Mouse (Mus musculus): ENCODE data around the gene Gm21976. TPM values are rescaled to one million over a fixed set of nuclear protein-coding genes. Genes with fewer than 3 reads are reported as not detected.
A peak's percentile ranks its signal among the peaks of the same experiment; 100 is the strongest.

Gm21976 gene
- not detected for total RNA-seq (2021)
- long read RNA-seq, experiment 1 = 0 reads
- long read RNA-seq, experiment 2 = 0 reads

DNA sequence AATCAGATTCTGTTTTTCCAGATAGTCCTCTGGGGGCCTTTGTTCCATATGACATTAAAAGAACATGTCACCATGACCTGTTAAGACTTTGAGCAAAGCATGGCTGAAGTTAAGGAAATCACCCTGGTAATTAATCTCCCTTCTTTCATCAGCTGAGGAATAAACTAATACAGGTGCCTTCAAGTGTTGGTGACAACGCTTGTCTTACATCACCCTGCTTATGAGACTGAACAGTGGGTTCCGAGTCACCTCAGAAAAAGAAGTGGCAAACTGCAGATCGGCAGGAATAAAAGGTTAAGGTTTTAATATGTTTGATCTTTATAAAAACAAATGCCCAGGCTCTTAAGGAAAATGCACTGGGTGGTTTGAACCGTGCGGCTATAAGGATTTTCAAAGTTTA, at the start of gene Gm21976:
Gene Gm21976 (plus strand): TSS at position 202 of the 400 bp plus-strand sequence.
- DNase-seq (ENCODE audit: low spot score) = no peak

DNA sequence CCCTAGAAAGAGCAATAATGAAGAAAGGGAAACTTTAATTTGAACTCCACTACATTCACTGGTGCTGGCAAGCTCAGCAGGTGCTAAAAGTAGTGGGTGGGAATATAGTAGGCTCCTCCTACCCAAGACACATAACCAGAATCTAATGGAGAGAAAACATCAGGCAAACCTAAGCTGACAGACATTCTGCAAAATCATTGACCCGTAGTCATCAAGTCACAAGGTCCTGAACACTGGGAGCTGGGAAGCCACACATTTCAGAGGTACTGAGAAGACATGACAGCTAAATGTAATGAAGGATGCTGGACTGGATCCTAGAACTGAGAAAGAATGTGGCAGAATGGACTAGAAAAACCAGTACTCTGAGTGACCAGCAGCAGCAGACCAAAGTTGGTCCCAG, 49.2 kb upstream of the Gm21976 start:
- DNase-seq (ENCODE audit: low spot score) = no peak

DNA sequence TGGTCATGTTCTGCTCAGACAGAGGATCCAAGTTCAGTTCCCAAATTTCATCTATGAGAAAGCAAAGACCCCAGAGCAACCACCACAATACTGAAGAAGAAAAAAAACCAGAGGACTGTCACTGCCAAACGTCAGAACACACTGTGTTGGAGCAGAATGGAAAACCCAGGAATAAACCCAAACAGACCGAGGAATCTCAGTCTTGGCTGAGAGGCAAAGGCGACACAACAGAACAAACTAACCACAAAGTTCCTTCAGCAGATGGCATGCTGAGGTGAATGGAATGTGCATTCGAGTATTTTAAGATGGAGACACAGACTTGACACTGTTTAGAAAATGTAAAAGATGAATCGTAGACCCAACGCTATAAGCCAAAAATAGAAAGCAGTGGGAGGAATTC, 44.2 kb upstream of the Gm21976 start:
- no peak for DNase-seq (ENCODE audit: low spot score)

DNA sequence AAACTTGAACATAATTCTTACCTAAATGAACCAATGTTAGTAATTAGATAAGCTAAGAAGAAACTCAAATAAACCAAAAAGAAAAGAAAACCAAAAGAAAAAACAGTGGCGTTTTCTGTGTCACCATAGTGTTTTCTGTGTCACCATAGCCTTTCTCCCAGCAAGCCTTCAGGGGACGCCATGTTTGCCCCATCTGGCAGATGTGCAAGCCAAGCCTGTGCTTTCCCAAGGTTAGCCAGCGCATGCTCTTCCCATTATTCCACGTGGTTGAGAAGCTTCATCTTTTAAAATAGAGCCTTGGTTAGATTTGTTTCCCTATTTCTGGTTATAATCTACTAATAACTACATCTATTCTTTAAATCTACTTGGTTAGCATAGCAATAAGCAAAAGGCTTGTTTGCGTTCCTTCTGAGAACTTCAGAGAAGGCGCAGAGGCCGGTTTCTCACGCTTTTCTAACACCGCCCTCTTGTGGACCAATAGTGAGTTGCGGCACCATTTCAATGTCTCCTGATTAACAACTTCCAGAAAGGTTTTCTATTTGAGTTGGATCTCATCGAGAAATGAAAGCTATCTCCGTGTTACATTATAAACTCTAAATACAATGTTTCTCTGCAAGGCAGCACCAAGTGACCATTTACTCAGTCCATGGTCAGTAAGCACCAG, 39.6 kb upstream of the Gm21976 start:
- DNase-seq (ENCODE audit: low spot score) = peak; percentile 69

DNA sequence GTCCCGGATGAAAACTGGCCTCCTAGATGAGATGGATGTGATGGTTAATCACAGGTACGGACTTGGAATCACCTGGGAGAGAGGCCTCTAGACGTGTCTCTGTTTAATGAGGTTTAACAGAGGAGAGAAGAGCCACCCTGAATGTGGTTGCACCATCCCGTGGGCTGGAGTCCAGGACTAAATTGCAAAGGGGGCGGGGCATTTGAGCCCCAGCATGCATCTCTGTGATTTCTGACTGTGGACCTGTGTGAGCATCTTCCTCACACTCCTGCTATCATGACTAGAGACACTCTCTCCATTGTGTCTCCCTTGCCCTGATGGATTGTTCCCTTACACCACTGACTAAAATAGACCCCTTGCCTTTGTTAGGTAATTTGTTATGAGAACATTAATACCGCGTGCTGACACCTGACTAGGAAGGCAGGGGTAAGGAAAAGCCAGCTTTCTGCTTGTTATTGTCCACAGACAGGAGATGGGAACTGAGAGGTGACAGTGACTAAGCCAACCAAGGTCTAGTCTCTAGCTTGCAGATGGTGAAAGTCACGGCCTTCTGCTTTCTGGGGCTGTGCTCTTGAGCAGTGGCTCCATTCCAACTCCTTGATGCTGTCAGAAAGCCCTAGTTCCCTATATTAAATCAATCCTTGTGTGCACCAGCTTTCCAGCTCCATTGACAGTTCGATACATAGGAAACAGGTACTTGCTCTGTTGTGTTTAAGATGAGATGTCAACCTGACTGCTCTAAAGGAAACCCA, 38.0 kb upstream of the Gm21976 start:
- no peak for DNase-seq (ENCODE audit: low spot score)

DNA sequence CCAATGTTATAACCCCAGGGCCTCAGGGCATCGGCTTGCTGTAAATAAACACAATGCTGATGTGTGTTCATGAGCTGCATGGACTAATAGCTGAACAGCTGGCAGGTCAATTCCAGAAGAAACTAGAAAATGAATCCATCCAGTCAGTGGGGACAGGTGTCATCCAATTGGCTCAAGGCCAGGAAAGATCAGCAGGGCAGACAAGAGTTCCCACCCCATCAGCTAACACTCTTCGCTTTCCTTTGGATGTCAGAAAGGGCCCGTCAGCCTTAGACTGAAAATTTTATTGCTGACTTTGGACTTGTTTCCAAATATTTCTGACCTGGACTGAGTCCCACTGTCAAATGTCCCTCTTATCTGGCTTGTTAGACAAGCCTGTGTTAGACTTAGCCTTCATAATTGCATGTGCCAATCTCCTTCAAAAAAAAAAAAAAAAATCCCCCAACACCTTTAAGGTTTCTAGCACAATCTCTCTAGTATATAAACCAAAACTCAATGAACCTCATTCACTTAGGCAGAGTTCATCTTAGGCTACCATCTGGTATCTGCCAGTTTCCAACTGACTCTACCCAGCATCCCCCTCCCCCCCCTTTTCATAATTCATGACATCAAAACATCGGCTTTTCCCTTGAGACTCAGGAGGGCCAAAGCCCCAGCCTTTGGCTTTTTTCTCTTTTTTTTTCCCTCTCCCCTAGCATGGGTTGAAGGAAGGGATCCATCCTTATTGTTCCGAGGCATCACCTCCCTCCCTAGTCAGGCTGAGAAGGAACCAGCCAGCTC, 34.9 kb upstream of the Gm21976 start:
- no peak for DNase-seq (ENCODE audit: low spot score)

DNA sequence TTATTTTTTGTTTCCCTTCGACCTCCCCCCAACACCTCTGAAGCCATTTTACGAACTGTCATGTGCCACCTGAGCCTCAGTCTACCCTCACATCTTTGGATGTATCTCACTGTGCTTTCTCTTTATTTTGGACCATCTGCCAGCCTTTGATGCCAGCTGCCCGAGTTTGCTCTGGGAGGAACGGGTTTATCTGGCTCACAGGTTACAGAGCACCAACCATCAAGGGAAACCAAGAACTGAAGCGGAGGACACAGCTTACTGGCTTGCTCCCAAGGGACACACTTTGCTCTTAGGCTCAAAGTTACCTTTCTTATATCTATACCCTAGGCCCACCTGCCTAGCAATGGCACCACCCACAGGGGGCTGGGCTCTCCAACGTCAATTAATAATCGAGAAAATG, 34.3 kb upstream of the Gm21976 start:
- no peak for DNase-seq (ENCODE audit: low spot score)

DNA sequence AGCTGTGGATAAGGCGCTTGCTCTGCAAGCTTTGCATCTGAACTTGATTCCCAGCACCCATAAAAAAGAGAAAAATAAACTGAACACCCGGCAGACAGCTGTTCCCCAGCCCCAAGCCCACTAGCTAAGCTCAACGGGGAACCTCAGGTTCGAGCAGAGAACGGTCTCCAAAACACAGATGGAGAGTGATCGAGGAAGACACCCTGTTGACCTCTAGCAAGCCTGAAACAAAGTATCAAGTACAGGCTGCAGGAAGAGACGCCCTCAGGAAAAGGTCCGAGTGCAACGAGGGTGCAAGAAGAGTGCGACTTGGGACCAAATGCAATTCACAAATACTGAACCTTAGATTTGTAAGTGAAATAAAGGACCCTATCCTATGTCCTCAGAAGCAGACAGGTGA, 30.1 kb upstream of the Gm21976 start:
- DNase-seq (ENCODE audit: low spot score) = no peak

DNA sequence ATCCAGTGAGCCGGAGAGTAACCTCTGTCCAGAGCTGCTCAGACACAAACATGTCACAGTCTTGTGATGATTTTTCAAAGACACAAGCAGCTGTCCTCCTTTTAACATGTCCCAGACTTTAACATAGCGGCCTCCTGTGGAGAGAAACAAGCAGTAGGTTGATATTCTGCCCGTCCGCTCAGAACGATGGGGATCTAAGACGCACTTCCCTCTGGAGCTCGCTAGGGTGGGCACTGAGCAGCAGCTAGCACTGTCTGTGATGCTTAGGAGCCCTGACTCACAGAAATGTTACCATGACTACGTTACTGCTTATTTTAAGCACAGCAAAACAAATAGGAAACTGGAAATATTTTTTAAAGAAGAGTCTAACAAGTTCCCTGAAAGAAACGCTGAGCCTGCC, 24.8 kb upstream of the Gm21976 start:
- no peak for DNase-seq (ENCODE audit: low spot score)

DNA sequence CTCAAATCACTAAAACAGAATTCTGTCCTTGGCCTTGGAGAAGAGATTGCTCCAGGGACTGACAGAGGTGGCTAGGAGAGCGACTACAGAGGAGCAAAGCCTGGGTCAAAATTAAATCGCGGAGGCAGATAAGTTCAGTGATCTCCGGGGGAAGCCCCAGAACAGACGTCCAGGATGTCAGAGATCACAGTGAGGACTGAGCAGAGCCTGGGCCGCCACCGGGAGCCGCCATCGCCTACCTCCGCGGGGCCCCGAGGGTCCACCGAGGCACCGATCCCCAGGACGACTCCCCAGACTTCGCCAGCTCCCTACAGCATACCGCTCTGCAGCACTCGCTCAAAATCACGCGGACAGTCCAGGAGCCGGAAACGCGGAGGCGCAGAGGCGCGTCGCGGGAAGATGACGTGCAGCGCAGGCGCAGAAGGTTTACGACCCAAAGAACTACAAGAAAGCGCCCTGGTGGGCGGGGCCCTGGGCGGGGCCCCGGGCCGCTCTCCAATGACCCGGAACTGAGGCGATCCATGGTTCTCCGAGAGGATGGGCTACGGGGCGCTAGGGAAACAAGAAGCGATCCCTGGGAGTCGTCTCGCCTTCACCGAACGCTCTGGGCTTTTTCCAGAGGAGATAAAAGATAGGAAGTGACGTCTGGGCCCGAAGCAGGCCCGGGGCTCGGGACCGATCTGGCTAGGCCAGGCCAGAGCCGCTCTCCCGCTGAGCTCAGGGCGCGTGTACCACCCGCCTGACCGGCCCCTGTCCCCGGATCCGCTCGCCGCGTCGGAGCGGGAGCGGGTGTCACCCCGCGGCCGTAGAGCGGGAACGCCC, 16.8 kb upstream of the Gm21976 start, which contains the start of the genes Utp15 and Ankra2:
Gene Utp15 (minus strand): TSS at position 406 of the 822 bp plus-strand sequence.
Gene Ankra2 (plus strand): TSS at position 439 of the 822 bp plus-strand sequence.
- DNase-seq (ENCODE audit: low spot score) = peak; percentile 96

DNA sequence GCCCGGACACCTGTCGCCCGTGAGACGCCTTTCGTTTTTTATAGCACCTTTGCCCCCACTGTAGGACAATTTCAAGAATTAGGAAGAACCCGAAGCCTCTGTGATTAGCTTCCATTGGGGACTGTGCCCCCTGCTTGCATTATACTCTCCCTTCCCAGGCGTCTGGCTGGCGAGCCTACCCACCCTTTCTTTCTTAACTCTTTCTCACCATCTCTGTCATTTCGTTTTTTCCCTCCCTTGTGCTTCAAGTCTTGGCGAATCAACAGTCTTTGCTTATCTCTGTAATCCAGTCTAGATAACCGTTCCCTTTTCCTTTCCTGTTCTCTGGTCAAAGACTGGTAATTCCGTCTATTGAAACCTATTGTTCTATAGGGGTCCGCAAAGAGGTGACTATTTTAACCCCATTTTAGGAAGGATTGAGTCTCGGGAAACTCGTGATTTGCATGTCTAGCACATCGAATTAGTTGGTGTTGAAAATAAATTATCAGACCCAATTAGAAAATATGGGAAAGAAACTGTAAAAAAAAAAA, 16.2 kb upstream of the Gm21976 start:
- no peak for DNase-seq (ENCODE audit: low spot score)

DNA sequence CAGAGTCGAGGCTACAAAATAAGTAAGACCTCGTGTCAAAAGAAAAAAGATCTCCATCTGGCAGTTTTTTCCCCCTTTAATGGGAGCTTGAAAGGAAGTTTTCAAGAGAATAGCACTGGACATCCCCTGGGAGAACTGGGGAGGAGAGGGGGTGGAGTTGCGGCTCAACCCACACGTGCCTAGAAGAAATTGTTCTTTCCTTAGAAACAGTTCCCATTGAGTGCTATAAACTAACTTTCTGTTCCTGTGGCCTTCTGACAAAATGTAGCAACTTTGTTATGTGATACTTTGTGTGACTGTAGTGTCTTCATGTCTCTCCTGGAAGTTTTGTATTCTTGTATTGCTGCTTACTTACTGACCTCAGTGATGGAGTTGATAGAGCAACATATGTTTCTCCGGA, 15.6 kb upstream of the Gm21976 start:
- DNase-seq (ENCODE audit: low spot score) = no peak

DNA sequence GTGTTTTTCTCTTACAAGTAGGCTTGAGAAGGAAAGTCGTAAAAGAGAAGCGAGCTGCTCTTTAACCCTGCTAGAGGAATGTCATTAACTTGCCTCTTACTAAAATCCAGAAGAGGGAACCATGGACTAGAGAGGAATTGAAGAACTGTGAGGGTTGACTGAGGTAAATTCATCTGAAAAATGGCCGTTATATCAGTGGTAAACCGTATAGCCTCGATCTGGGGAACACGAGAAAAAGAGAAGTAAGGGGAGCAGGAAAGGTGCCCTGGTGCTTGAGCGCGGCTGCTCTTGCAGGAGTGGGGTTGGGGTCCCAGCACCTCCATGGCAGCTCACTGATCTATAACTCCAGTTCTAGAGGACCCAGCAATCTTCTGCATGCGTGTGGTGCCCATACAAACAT, 5.7 kb upstream of the Gm21976 start:
- no peak for DNase-seq (ENCODE audit: low spot score)

DNA sequence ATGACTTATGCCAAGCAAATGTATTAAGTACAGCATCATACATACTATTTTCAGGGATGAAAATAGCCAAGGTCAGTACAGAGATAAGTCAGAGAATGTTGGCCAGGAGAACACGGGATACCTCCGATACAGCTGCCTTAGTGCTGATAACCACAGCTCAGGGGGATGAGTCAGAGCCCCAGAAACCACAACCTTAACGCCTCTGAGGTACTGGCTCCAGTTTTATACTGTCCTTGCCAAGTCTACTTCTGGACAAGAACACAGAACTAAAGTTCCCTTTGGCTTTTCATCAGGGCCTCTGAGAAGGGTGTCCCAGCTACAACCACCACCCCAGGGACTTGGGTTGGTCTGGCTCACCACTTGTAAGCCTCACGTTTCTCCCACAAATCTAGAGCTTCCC, 4.0 kb upstream of the Gm21976 start:
- no peak for DNase-seq (ENCODE audit: low spot score)

DNA sequence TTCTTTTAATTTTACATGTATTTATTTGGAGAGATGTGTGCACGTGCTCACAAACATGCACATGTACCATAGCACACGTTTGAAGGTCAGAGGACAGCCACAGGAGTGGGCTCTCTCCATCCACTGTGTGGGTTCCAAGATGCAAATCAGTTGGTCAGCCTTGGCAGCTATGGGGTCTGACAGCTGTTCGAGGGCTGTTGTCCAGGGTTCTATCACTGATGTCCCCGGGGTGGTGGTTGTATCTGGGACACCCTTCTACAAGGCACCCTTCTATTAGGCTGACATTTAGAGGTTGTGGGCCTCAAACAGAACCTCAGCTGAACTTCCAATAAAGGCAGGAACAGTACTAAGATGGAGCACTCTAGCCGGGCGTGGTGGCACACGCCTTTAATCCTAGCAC, 3.4 kb upstream of the Gm21976 start:
- no peak for DNase-seq (ENCODE audit: low spot score)

DNA sequence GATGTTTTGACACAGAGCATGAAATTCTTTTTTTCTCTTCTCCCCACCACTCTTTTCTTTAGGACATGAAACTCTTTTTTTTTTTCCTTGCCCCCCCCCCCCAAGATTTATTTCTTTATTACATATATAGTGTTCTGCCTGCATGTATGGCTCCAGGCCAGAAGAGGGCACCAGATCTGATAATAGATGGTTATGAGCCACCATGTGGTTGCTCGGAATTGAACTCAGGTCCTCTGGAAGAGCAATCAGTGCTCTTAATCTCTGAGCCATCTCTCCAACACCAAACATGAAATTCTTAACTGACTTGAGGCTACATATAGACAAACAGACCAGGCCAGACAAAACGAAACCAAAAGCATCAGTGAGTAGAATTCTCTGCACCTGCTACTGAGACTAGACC, 2.2 kb upstream of the Gm21976 start:
- DNase-seq (ENCODE audit: low spot score) = no peak

DNA sequence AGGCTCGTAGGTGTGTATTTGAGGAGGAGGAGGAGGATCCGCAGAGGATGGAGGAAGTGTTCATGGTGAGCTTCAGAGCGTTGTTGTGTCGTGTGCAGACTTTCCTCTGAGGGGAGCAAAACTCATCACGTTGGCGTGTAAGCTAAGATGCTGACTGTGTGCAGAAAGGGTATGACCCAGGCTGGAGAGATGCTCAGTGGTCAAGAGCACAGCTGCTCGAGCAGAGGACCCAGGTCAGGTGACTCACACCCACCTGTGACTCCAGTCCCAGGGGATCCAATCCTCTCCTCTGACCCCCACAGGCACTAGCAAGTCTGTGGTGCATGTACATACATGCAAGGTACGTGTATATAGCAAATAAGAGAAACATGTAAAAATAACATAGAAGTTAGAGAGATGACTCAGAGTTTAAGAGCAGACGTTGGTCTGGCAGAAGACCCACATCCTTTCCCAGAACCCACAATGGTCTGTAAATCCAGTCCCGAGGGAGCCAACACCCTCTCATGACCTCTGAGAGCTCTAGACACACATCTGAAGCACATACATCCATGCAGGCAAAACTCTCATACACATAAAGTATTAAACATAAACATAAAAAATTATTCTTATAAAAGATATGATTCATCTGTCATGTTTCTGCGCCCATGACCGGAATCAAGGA, 1.4 kb downstream of the Gm21976 start:
- no peak for DNase-seq (ENCODE audit: low spot score)

DNA sequence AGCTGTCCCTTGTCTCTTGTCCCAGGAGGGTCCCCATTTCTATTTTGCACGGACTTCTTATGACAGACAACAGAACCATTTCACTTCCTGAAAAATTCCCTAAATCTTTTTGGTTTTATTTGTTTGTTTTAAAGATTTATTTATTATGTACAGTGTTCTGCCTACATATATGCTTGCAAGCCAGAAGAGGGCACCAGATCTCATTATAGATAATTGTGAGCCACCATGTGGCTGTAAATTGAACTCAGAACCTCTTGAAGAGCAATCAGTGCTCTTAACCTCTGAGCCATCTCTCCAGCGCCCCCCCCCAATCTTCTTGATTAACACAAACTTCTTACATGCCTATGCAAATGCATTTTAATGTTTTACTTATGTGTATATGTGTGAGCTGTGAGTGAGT, 11.0 kb downstream of the Gm21976 start:
- DNase-seq (ENCODE audit: low spot score) = no peak

DNA sequence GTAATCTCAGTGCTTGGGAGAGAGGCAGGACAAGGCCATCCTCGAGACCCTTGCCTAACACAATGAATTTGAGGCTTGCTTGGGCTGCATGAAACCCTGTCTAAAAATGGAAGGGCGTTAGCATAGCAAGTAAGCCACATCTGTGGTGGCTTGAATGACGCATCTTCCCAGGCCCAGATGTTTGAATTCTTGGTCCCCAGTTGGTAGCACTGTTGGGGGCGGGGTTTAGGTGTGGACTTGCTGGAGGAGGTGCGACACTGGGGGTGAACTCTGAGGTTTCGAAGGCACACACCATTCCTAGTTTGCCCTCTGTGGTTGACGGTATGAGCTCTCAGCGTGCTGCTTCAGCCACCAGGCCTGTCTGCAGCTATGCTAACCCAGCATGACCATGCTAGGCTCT, 12.0 kb downstream of the Gm21976 start:
- DNase-seq (ENCODE audit: low spot score) = no peak

DNA sequence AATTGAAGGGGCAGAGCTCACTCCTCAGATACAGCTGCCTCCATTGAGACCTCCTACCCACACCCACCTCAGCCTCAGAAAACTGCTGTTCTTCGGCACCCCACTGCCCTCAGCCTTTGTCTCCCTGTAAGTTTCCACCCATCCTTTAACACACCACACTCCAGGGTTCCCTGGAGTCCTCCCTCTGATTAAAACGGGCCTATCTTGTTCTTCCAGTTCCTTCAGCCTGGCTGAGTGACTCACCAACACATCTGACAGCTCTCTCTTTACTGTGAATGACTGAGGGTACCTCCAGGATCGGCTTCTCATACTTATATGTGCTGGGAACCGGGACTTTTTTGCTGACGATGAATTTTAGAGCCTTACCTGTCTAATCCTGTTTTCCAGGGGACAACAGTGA, 16.4 kb downstream of the Gm21976 start:
- no peak for DNase-seq (ENCODE audit: low spot score)

Data from gastrocnemius, adult 18-20 months (tissue).